Mouse (Mus musculus): ENCODE measurements around the gene Specc1. TPM values are rescaled to one million over a fixed set of nuclear protein-coding genes. Genes with fewer than 3 reads are reported as not detected.

Gene Specc1
- total and polyA plus RNA-seq, 2 experiments from 2014 or later = 12.8 to 25.0 TPM

DNA sequence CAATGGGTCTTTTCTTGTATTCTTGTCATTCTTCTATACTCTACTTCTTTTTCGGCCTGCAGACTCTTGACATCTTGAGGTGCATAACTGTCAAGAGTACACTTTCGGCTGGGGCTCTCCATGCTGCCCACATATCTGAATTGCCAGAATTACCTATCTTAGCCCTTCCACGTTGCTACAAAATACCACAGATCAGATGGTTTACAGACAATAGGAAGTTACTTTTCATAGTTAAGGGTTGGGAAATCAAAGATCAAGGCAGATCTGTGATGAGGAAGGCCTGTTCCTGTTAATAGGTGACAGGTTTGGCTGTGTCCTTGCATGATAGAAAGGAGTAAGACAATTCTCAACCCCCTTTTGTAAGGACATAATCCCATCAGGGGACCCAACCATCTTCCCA is 209.9 kb downstream of the Specc1 start:
- Histone ChIP-seq H3K4me2 (ENCODE audit: low read depth, low read length, poor library complexity, severe bottlenecking) (no peak overlapping the region), H3K27ac (ENCODE audit: low read depth, low read length) (no peak overlapping the region), H3K4me1 (ENCODE audit: insufficient read depth, low read length) (no peaks in the 10 kb centered on the region), H3K36me3 (ENCODE audit: insufficient read depth, low read length) (no peaks in the 10 kb centered on the region), H3K4me3 (ENCODE audit: low read depth, low read length) (no peak overlapping the region), H3K27me3 (ENCODE audit: insufficient read depth, low read length) (no peaks in the 10 kb centered on the region), H3K9me3 (ENCODE audit: low read length) (no peaks in the 10 kb centered on the region), H3K9ac (replicated peaks; ENCODE audit: low read length, poor library complexity, severe bottlenecking) (no peak overlapping the region)
- TF ChIP-seq CTCF (IDR thresholded peaks at IDR 0.05) = no peak
- 65% methylated on average over 3 of the region's 3 CpGs for WGBS
- ATAC-seq (ENCODE audit: low FRiP score) (no peak), DNase-seq (ENCODE audit: low spot score) (no peak)

DNA sequence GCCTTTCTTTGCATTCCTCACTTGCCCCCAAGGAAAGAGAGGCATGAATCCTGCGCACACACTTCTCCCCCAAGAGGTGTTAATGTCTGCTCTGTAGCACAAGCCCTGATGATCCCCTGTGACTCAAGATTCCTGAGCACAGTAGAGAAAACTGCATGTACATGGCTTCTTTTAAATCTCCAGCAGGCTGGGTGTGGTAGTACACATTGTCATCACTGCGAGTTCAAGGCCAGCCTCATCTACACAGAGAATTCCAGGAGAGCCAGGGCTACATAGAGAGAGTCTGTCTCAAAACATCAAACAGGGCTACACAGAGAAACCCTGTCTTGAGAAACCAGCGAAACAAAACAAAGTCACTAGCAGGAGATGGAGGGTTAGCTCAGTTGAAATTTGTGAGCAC is 211.6 kb downstream of the Specc1 start:
- Histone ChIP-seq H3K9ac (replicated peaks; ENCODE audit: low read length, poor library complexity, severe bottlenecking) (no peak overlapping the region), H3K9me3 (ENCODE audit: low read length) (no peaks in the 10 kb centered on the region), H3K27ac (ENCODE audit: low read depth, low read length) (no peak overlapping the region), H3K4me2 (ENCODE audit: low read depth, low read length, poor library complexity, severe bottlenecking) (no peak overlapping the region), H3K27me3 (ENCODE audit: insufficient read depth, low read length) (no peaks in the 10 kb centered on the region), H3K4me1 (ENCODE audit: insufficient read depth, low read length) (no peaks in the 10 kb centered on the region), H3K4me3 (ENCODE audit: low read depth, low read length) (no peak overlapping the region), H3K36me3 (ENCODE audit: insufficient read depth, low read length) (no peaks in the 10 kb centered on the region)
- no peak for DNase-seq (ENCODE audit: low spot score)
- WGBS = 86% methylated on average over 3 of the region's 3 CpGs
- ATAC-seq (ENCODE audit: low FRiP score) = no peak
- TF ChIP-seq CTCF (IDR thresholded peaks at IDR 0.05) = no peak

DNA sequence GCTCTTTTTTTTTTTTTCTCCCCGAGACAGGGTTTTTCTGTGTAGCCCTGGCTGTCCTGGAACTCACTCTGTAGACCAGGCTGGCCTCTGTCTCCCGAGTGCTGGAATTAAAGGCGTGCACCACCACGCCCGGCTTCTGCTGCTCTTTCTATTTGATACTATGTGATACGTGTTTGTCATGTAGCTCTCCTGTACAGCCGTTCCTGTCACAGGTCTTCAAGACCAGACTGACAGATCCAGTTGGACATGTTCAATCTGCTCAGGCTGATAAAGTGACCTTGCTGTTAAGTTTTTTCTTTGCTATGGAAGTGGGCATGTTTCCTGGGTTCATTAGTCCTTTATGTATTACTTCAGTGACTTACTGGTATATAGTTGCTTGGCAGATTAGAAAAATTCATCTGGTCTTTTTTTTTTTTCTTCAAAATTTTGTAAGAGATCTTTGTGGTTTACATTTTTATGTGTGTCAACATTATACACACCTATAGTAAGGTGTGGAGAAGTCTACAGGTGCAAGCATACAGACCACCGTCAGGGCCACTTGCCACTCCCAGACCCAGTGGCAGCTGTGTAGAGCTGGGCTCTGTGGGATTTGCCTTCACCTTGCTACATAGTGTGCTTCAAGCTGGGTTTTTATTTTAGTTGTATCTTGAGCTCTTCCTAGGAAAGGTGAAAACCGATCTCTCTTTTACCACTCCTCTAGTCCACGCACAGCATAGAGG is 221.0 kb downstream of the Specc1 start:
- Histone ChIP-seq H3K27ac (ENCODE audit: low read depth, low read length) (no peak overlapping the region), H3K27me3 (ENCODE audit: insufficient read depth, low read length) (no peaks in the 10 kb centered on the region), H3K4me3 (ENCODE audit: low read depth, low read length) (no peak overlapping the region), H3K9me3 (ENCODE audit: low read length) (no peaks in the 10 kb centered on the region), H3K9ac (replicated peaks; ENCODE audit: low read length, poor library complexity, severe bottlenecking) (no peak overlapping the region), H3K4me2 (ENCODE audit: low read depth, low read length, poor library complexity, severe bottlenecking) (no peak overlapping the region), H3K36me3 (ENCODE audit: insufficient read depth, low read length) (no peaks in the 10 kb centered on the region; the same call in 1 of the 2 replicates), H3K4me1 (ENCODE audit: insufficient read depth, low read length) (no peaks in the 10 kb centered on the region)
- no peak for DNase-seq (ENCODE audit: low spot score)
- no peak for TF ChIP-seq CTCF (IDR thresholded peaks at IDR 0.05)
- ATAC-seq (ENCODE audit: low FRiP score) = no peak
- WGBS = 95% methylated on average over 10 of the region's 10 CpGs

DNA sequence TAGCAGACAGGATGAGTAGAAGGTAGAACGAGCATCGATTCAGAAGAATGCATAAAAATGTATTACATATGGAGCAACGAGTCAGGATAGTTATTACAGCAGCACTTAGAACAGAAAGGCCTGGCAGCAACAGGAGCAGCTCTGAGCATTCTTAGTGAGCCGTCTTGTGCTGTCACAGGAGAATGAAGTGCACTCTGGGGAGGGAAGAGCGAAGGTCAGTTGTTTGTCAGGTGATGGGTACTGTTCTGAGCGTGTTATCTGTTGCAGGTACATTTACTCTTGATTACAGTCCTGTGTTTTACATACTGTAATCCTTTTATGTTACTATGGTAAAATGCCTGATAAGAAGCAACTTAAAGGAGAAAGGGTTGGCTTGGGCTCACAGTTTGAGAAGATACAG is 224.2 kb downstream of the Specc1 start:
- Histone ChIP-seq H3K27ac (ENCODE audit: low read depth, low read length) (no peak overlapping the region), H3K9me3 (ENCODE audit: low read length) (no peaks in the 10 kb centered on the region), H3K4me3 (ENCODE audit: low read depth, low read length) (no peak overlapping the region), H3K27me3 (ENCODE audit: insufficient read depth, low read length) (no peaks in the 10 kb centered on the region), H3K9ac (replicated peaks; ENCODE audit: low read length, poor library complexity, severe bottlenecking) (no peak overlapping the region), H3K4me2 (ENCODE audit: low read depth, low read length, poor library complexity, severe bottlenecking) (no peak overlapping the region), H3K36me3 (ENCODE audit: insufficient read depth, low read length) (no peaks in the 10 kb centered on the region), H3K4me1 (ENCODE audit: insufficient read depth, low read length) (no peaks in the 10 kb centered on the region)
- DNase-seq (ENCODE audit: low spot score) = no peak
- no peak for ATAC-seq (ENCODE audit: low FRiP score)
- 95% methylated on average over 6 of the region's 6 CpGs for WGBS
- TF ChIP-seq CTCF (IDR thresholded peaks at IDR 0.05) = no peak

DNA sequence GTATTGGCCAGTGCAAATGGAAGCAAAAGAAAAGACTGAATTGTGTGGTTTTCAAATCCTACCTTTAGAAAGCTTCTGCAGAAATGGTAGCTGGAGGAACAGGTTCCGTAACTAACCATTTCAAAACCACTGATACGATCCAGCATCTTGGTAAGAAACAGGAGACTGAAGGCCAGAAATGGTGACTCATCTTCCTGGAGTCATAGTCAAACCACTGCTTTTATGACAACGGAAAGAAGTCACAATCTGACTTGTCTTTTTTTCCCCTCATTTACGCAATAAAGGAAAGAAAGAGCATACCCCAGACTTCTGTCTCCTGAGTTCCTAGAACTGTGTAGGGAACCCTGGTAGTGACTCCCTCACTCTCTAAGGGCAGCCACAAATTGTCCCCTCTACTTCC is 228.3 kb downstream of the Specc1 start:
- no peak for ATAC-seq (ENCODE audit: low FRiP score)
- DNase-seq (ENCODE audit: low spot score) = no peak
- Histone ChIP-seq H3K4me1 (ENCODE audit: insufficient read depth, low read length) (no peaks in the 10 kb centered on the region), H3K27me3 (ENCODE audit: insufficient read depth, low read length) (no peaks in the 10 kb centered on the region), H3K4me3 (ENCODE audit: low read depth, low read length) (no peak overlapping the region), H3K36me3 (ENCODE audit: insufficient read depth, low read length) (no peaks in the 10 kb centered on the region), H3K4me2 (ENCODE audit: low read depth, low read length, poor library complexity, severe bottlenecking) (no peak overlapping the region), H3K9ac (replicated peaks; ENCODE audit: low read length, poor library complexity, severe bottlenecking) (no peak overlapping the region), H3K9me3 (ENCODE audit: low read length) (no peaks in the 10 kb centered on the region), H3K27ac (ENCODE audit: low read depth, low read length) (no peak overlapping the region)
- WGBS = 98% methylated on average over 4 of the region's 4 CpGs
- TF ChIP-seq CTCF (IDR thresholded peaks at IDR 0.05) = no peak

DNA sequence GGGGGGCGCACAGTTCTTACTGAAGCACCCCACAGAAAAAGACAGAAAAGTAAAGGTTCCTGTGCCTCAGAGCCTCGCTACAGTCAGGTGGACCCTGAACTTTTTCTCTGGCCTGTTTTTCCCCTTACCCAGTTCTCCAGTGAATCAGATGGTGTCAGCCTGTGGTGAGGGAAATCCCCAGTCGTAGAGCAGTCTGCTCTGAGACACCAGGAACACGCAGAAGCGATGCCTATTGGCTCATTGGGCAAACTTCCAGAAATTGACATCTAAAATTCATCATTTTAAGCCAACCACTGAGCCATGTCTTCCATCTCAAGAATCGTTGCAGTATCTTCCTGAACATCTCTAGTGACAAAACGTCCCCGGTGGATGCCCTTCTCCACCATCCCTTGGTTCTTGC is 230.5 kb downstream of the Specc1 start:
- no peak for TF ChIP-seq CTCF (IDR thresholded peaks at IDR 0.05)
- 94% methylated on average over 8 of the region's 8 CpGs for WGBS
- Histone ChIP-seq H3K9ac (replicated peaks; ENCODE audit: low read length, poor library complexity, severe bottlenecking) (no peak overlapping the region), H3K27ac (ENCODE audit: low read depth, low read length) (no peak overlapping the region), H3K4me3 (ENCODE audit: low read depth, low read length) (no peak overlapping the region), H3K4me1 (ENCODE audit: insufficient read depth, low read length) (no peaks in the 10 kb centered on the region), H3K4me2 (ENCODE audit: low read depth, low read length, poor library complexity, severe bottlenecking) (no peak overlapping the region), H3K9me3 (ENCODE audit: low read length) (no peaks in the 10 kb centered on the region), H3K36me3 (ENCODE audit: insufficient read depth, low read length) (no peaks in the 10 kb centered on the region), H3K27me3 (ENCODE audit: insufficient read depth, low read length) (no peaks in the 10 kb centered on the region)
- DNase-seq (ENCODE audit: low spot score) (no peak), ATAC-seq (ENCODE audit: low FRiP score) (no peak)
